Mouse (Mus musculus) heart, adult 9 months (tissue): Measurements from ENCODE around the gene Tyrobp.

Source experiments
- DNase-seq, 2 experiments: peaks; one replicate each; pipeline ENCODE4 v3.0.0; 2022; ENCODE audit warnings: low spot score in 2 of 2

The Tyrobp gene

GRCm38 (mm10) chr7:30413596-30413995 lies at the start of gene Tyrobp:
Tyrobp (plus strand) TSS chr7:30413760.
- peak in 1 of 2 experiments; percentile 29 for DNase-seq

GRCm38 (mm10) chr7:30367466-30367865 lies 46.1 kb upstream of the Tyrobp start:
- no peak for DNase-seq

- DNase-seq: peak; percentile 94
These were observed 40.0 kb upstream of the Tyrobp start for GRCm38 (mm10) chr7:30373501-30373962.

GRCm38 (mm10) chr7:30380061-30380460 lies 33.5 kb upstream of the Tyrobp start:
- DNase-seq: no peak

GRCm38 (mm10) chr7:30384106-30384505 lies 29.5 kb upstream of the Tyrobp start:
- DNase-seq: no peak

GRCm38 (mm10) chr7:30392746-30393520 lies 20.6 kb upstream of the Tyrobp start:
- DNase-seq: no peak

- DNase-seq: no peak
These were observed 19.9 kb upstream of the Tyrobp start for GRCm38 (mm10) chr7:30393631-30394030.

- DNase-seq: peak; percentile 25 to 54
These were observed 19.2 kb upstream of the Tyrobp start for GRCm38 (mm10) chr7:30394379-30394778.

- no peak for DNase-seq
These were observed 18.7 kb upstream of the Tyrobp start for GRCm38 (mm10) chr7:30394871-30395270.

- no peak for DNase-seq
These were observed 13.9 kb upstream of the Tyrobp start for GRCm38 (mm10) chr7:30399671-30400070.

- no peak for DNase-seq
These were observed 11.2 kb upstream of the Tyrobp start for GRCm38 (mm10) chr7:30402343-30402742.

- DNase-seq: no peak
These were observed 4.9 kb upstream of the Tyrobp start for GRCm38 (mm10) chr7:30408639-30409038.

- DNase-seq: no peak
These were observed 3.8 kb upstream of the Tyrobp start for GRCm38 (mm10) chr7:30409789-30410188.

GRCm38 (mm10) chr7:30411023-30411422 lies 2.5 kb upstream of the Tyrobp start:
- no peak for DNase-seq

GRCm38 (mm10) chr7:30412735-30413147 lies 819 bp upstream of the Tyrobp start:
- DNase-seq: no peak

- no peak for DNase-seq
These were observed 4.3 kb downstream of the Tyrobp start for GRCm38 (mm10) chr7:30417856-30418255.

GRCm38 (mm10) chr7:30419561-30420499 lies 6.3 kb downstream of the Tyrobp start, which contains the start of gene Hcst:
Hcst (minus strand) TSS chr7:30419854.
- peak in 1 of 2 experiments; percentile 28 for DNase-seq

GRCm38 (mm10) chr7:30420673-30421072 lies 7.1 kb downstream of the Tyrobp start:
- DNase-seq: no peak

GRCm38 (mm10) chr7:30421175-30421889 lies 7.8 kb downstream of the Tyrobp start, which contains the start of gene Nfkbid:
Nfkbid (plus strand) TSS chr7:30421732.
- DNase-seq: peak; percentile 60 to 68

GRCm38 (mm10) chr7:30421890-30422435 lies 8.4 kb downstream of the Tyrobp start:
- peak; percentile 74 to 78 for DNase-seq

GRCm38 (mm10) chr7:30422560-30422959 lies 9.0 kb downstream of the Tyrobp start:
- DNase-seq: no peak
